ENCODE assay signal across 9 mouse cellular contexts in the genomic region with DNA sequence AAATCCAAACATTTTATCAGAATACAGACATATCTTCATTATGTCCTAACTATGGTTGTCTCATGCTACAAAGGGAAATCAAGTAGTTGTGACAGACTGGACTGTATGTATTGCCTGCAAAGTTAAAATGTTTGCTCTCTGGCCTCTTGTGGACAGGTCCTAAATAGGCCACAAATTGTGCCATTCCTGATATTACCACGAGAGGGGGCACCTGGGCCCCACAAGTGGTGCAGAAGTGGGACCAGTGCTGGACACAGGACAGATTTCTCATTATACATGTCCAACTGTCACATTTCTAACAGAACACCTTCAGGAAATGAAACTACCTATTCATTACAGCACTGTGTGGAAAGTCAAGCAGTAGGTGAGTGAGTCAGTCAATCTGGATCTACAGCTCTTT. TPM values are rescaled to one million over a fixed set of nuclear protein-coding genes. Genes with fewer than 3 reads are reported as not detected.
DNase-seq lines count a peak whose midpoint lies in the region; ATAC-seq and TF ChIP-seq lines count a peak whose summit lies in the region.
"Had no signal": no experiment of that assay in that cellular context is flagged by ENCODE, and none has a peak within 500 bp of the region (broad histone marks: within the 10 kb centered on the region; RNA-seq: fewer than 3 reads in every experiment).

No protein-coding gene starts in this region.

- no peaks in the 10 kb centered on the region for H3K27me3 ChIP-seq in midbrain, embryonic 14.5 days (ENCODE audit: control insufficient read depth, insufficient read depth, low read length)
- no peaks in the 10 kb centered on the region for H3K27me3 ChIP-seq in midbrain, embryonic 15.5 days (replicated peaks)
- no peaks in the 10 kb centered on the region for H3K27me3 ChIP-seq in Patski
- H3K27me3 ChIP-seq in spleen, adult 2 months (ENCODE audit: control insufficient read depth, insufficient read depth, low read length): no peaks in the 10 kb centered on the region
- H3K27me3 ChIP-seq: heart, embryonic 13.5 days; megakaryocyte, embryonic 14.5 days had no signal

- POLR2A ChIA-PET in Patski (lab: Charles Lee): no interaction called here

- H3K9me3 ChIP-seq in midbrain, embryonic 14.5 days (ENCODE audit: control insufficient read depth, low read length): no peaks in the 10 kb centered on the region
- no peaks in the 10 kb centered on the region for H3K9me3 ChIP-seq in midbrain, embryonic 15.5 days
- H3K9me3 ChIP-seq: heart, embryonic 13.5 days; megakaryocyte, embryonic 14.5 days had no signal

- in situ Hi-C loops in Patski (cut with MboI; ENCODE audit: low pct_unique_long_range_greater_than_20kb): no loop called here

- TF ChIP-seq CTCF in Patski (IDR thresholded peaks at IDR 0.05): peak; percentile 93
- peak; percentile 42; the same call in 1 of the 2 replicates for TF ChIP-seq CTCF in spleen, adult 2 months (IDR thresholded peaks at IDR 0.05; ENCODE audit: extremely low read depth, insufficient read depth, insufficient read length, insufficient replicate concordance)

- H3K4me3 ChIP-seq in midbrain, embryonic 14.5 days (replicated peaks; ENCODE audit: low read depth, low read length): no peak overlapping the region
- H3K4me3 ChIP-seq in midbrain, embryonic 15.5 days: no peak overlapping the region
- H3K4me3 ChIP-seq in spleen, adult 2 months (ENCODE audit: extremely low read depth, insufficient read depth, insufficient read length): no peak overlapping the region
- H3K4me3 ChIP-seq: heart, embryonic 13.5 days; megakaryocyte, embryonic 14.5 days had no signal

- ATAC-seq in midbrain, embryonic 14.5 days (ENCODE audit: low FRiP score, low TSS enrichment): no peak
- no peak for ATAC-seq in midbrain, embryonic 15.5 days (replicated peaks)
- ATAC-seq in Patski: peak; percentile 83

- no peak for TF ChIP-seq POLR2A in spleen, adult 2 months (IDR thresholded peaks at IDR 0.05; ENCODE audit: low read depth, low read length)

- no peak overlapping the region for H3K9ac ChIP-seq in midbrain, embryonic 14.5 days (replicated peaks; ENCODE audit: low read length)
- H3K9ac ChIP-seq in midbrain, embryonic 15.5 days: no peak overlapping the region
- H3K9ac ChIP-seq: heart, embryonic 13.5 days had no signal

- DNase-seq in midbrain, embryonic 14.5 days: peak; percentile 75
- DNase-seq in Patski (ENCODE audit: low read depth, low spot score): peak; percentile 9
- peak; percentile 63 for DNase-seq in cerebellum, adult 9-11 months
- DNase-seq in heart, adult 9 months (ENCODE audit: low spot score in 2 of 2): peak; percentile 20 to 62
- DNase-seq in lung, adult 18-20 months: peak; percentile 54 to 70
- peak; percentile 18 to 49 for DNase-seq in spleen, adult 2 months (ENCODE audit: low read depth in 1 of 2, low spot score in 2 of 2)

- no peak overlapping the region for H3K4me2 ChIP-seq in midbrain, embryonic 14.5 days (ENCODE audit: low read length)
- no peak overlapping the region for H3K4me2 ChIP-seq in midbrain, embryonic 15.5 days
- H3K4me2 ChIP-seq: heart, embryonic 13.5 days had no signal

- 27% methylated on average over 1 of the region's 1 CpGs for WGBS in midbrain, embryonic 14.5 days
- 44% methylated on average over 1 of the region's 1 CpGs for WGBS in midbrain, embryonic 15.5 days
- 26% methylated on average over 1 of the region's 1 CpGs for WGBS in spleen, adult 2 months

- CTCF ChIA-PET in Patski (lab: Charles Lee): interaction anchor here (0.6 to 1.1 kb wide), 5 partner anchors 12 to 42 kb away, joined by 3 to 4 read pairs (median 3); no protein-coding TSS in a partner anchor

- H3K36me3 ChIP-seq in midbrain, embryonic 14.5 days (ENCODE audit: control insufficient read depth, insufficient read depth, low read length): peaks cover 60% of the 10 kb centered on the region
- H3K36me3 ChIP-seq in midbrain, embryonic 15.5 days (replicated peaks): peaks cover 37% of the 10 kb centered on the region
- H3K36me3 ChIP-seq in spleen, adult 2 months (ENCODE audit: control insufficient read depth, insufficient read depth, low read length): peaks cover 23% of the 10 kb centered on the region

- peaks cover 7% of the 10 kb centered on the region for H3K4me1 ChIP-seq in midbrain, embryonic 14.5 days (ENCODE audit: control insufficient read depth, insufficient read depth, low read length)
- H3K4me1 ChIP-seq in midbrain, embryonic 15.5 days: peaks cover 11% of the 10 kb centered on the region
- H3K4me1 ChIP-seq in spleen, adult 2 months (ENCODE audit: control insufficient read depth, insufficient read depth, insufficient read length): no peaks in the 10 kb centered on the region; the same call in 1 of the 2 replicates

- no peak overlapping the region for H3K27ac ChIP-seq in midbrain, embryonic 14.5 days (replicated peaks; ENCODE audit: low read depth, low read length)
- H3K27ac ChIP-seq in midbrain, embryonic 15.5 days: no peak overlapping the region
- no peak overlapping the region for H3K27ac ChIP-seq in spleen, adult 2 months (ENCODE audit: insufficient read depth, low read length)
- H3K27ac ChIP-seq: heart, embryonic 13.5 days had no signal

RNA-seq across cellular contexts. Expression of a gene that starts 5.1 kb away (rescaled TPM):
- 14.0 and 14.5 TPM in 2 replicates for polyA plus RNA-seq in midbrain, embryonic 14.5 days (2014; fragmentation: Nextera tagmentation; extraction: Ambion mirVana)
- 9.7 and 10.9 TPM in 2 replicates for polyA plus RNA-seq in midbrain, embryonic 15.5 days (2015; fragmentation: Nextera tagmentation; extraction: Ambion mirVana)
- polyA plus RNA-seq in Patski (2021): 21.9 TPM
- 1.9 and 2.3 TPM in 2 replicates for polyA plus RNA-seq in spleen, adult 2 months (2012; rRNA removed)

RNA-seq across cellular contexts. Expression of a gene that starts 8.6 kb away (rescaled TPM):
- polyA plus RNA-seq in midbrain, embryonic 14.5 days (2014; fragmentation: Nextera tagmentation; extraction: Ambion mirVana): 2.9 and 4.2 TPM in 2 replicates
- polyA plus RNA-seq in midbrain, embryonic 15.5 days (2015; fragmentation: Nextera tagmentation; extraction: Ambion mirVana): 1.6 and 2.8 TPM in 2 replicates
- 4.9 TPM for polyA plus RNA-seq in Patski (2021)
- polyA plus RNA-seq in spleen, adult 2 months (2012; rRNA removed): not detected in 2 replicates

RNA-seq across cellular contexts. Expression of a gene that starts 43.3 kb away (rescaled TPM):
- polyA plus RNA-seq in midbrain, embryonic 14.5 days (2014; fragmentation: Nextera tagmentation; extraction: Ambion mirVana): 112 and 120 TPM in 2 replicates
- 110 and 115 TPM in 2 replicates for polyA plus RNA-seq in midbrain, embryonic 15.5 days (2015; fragmentation: Nextera tagmentation; extraction: Ambion mirVana)
- 32.0 TPM for polyA plus RNA-seq in Patski (2021)
- 2.8 and 3.5 TPM in 2 replicates for polyA plus RNA-seq in spleen, adult 2 months (2012; rRNA removed)

Comparison
In these comparisons a context has a peak if more than half of its experiments do, and no peak if none do; other contexts are left out.
1. DNase-seq: peak in every context shown above with its lines; median percentile 75 in midbrain, embryonic 14.5 days; 63 in cerebellum, adult 9-11 months; 62 in lung, adult 18-20 months; 41 in heart, adult 9 months; 34 in spleen, adult 2 months; 9 in Patski.